ENCODE assay signal across 5 mouse cellular contexts in the genomic region with DNA sequence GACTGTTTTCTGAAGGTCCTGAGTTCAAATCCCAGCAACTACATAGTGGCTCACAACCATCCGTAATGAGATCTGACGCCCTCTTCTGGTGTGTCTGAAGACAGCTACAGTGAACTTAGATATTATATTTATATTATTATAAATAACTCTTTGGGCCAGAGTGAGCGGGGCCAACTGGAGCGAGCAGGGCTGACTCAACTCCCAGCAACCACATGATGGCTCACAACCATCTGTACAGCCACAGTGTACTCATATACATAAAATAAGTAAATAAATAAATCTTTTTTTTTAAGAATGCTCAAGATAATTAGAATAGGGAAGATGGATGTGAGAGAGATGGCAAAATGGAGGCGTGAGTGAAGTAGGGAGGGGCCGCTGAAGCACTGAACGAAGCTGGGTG. TPM values are rescaled to one million over a fixed set of nuclear protein-coding genes. Genes with fewer than 3 reads are reported as not detected.
"Had no signal": no experiment of that assay in that cellular context is flagged by ENCODE, and none has a peak within 500 bp of the region (broad histone marks: within the 10 kb centered on the region; RNA-seq: fewer than 3 reads in every experiment).

No protein-coding gene starts in this region.

RNA-seq across cellular contexts. Expression of a gene that starts 7.3 kb away (rescaled TPM):
- total RNA-seq: heart, postnatal 4 days; hematopoietic stem cell, adult 5-6 weeks had no signal
- polyA plus RNA-seq: heart, embryonic 11.5 days; heart, embryonic 13.5 days; inflammation-experienced regulatory T-cells, adult 6 months had no signal
